Mouse (Mus musculus): Measurements from ENCODE around the gene Clasp1.

GRCm38 (mm10) chr1:118479246-118479645, 90.4 kb downstream of the Clasp1 start:
- TF ChIP-seq CTCF (IDR thresholded peaks at IDR 0.05; ENCODE audit: control insufficient read depth, insufficient read depth, low read length) (no peak), POLR2A (IDR thresholded peaks at IDR 0.05; ENCODE audit: borderline replicate concordance, control insufficient read depth, low read depth, low read length) (no peak)
